Mouse (Mus musculus) liver, embryonic 12.5 days (tissue): ENCODE data around the gene Gpr171. TPM values are rescaled to one million over a fixed set of nuclear protein-coding genes. Genes with fewer than 3 reads are reported as not detected.
A peak's percentile ranks its signal among the peaks of the same experiment; 100 is the strongest.
"Not testable (repeated sequence)": the region's sequence is repeated elsewhere in the genome, so short reads cannot be mapped to it uniquely, and the experiment has no call there.

Source experiments
- ATAC-seq: fragments of 200-750 bp; cut with Nextera tagmentation; 2 replicates; pipeline ENCODE4 v1.8.0; 2017; ENCODE audit warnings: moderate number of reproducible peaks, mild to moderate bottlenecking, moderate library complexity
- H3K27ac ChIP-seq: fragments of 300-500 bp; sonication (generic); 2 replicates; pipeline ENCODE4 v1.5.1; 2016; ENCODE audit warnings: mild to moderate bottlenecking
- H3K27me3 ChIP-seq: fragments of 300-500 bp; sonication (generic); replicated peaks from 2 replicates; pipeline ENCODE4 v1.6.1; 2016; ENCODE audit warnings: mild to moderate bottlenecking, moderate library complexity
- H3K36me3 ChIP-seq: fragments of 300-500 bp; sonication (generic); 2 replicates; pipeline ENCODE4 v1.6.1; 2016; ENCODE audit warnings: mild to moderate bottlenecking, moderate library complexity
- H3K4me1 ChIP-seq: fragments of 300-500 bp; sonication (generic); 2 replicates; pipeline ENCODE4 v1.6.1; 2016
- H3K4me2 ChIP-seq: fragments of 300-500 bp; sonication (generic); 2 replicates; pipeline ENCODE4 v1.6.1; 2016; ENCODE audit warnings: mild to moderate bottlenecking, moderate library complexity
- H3K4me3 ChIP-seq: fragments of 300-500 bp; sonication (generic); 2 replicates; pipeline ENCODE4 v1.5.1; 2016; ENCODE audit warnings: mild to moderate bottlenecking, moderate library complexity
- H3K9ac ChIP-seq: fragments of 300-500 bp; sonication (generic); 2 replicates; pipeline ENCODE4 v1.6.1; 2016; ENCODE audit warnings: mild to moderate bottlenecking, moderate library complexity
- H3K9me3 ChIP-seq: fragments of 300-500 bp; sonication (generic); replicated peaks from 2 replicates; pipeline ENCODE4 v1.6.1; 2016; ENCODE audit warnings: mild to moderate bottlenecking, moderate library complexity
- WGBS: fragments of 180-500 bp; shearing (Covaris S2); methylation state at CpG from one replicate; pipeline ENCODE4 v1.1.7; 2016; ENCODE audit not compliant: insufficient replicate concordance; 5-methylcytosine and 5-hydroxymethylcytosine counted together
- polyA plus RNA-seq: library from polyadenylated mRNA; unstranded; fragments of >200 nt; fragmentation: Nextera tagmentation; extraction: Ambion mirVana; gene quantifications from 2 replicates; pipeline ENCODE4 v1.2.1, GENCODE M21; 2016

The Gpr171 gene
- polyA plus RNA-seq, 1 experiment from 2014 or later, result 2.3 TPM

DNA sequence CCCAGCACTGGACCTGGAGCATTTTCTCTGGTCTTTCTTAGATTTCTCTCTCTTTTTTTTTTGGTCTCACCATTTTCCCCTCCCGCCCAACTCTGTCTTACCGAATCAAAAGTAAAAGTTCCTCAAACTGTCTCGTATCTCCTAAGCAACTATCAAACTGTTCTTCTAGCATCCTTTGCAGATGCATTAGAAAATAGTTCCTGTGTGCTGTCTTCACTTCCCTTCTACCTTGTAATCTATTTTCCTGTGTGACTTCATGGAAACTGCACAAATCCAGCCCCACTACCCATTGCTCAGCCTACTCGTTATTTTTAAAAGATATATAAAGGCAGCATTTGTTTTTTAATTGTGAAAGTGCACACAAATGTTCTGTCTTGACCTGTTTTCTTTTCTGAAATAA, 30.3 kb upstream of the Gpr171 start:
- WGBS, result 51% methylated on average over 4 of the region's 4 CpGs
- H3K27ac ChIP-seq, result no peak overlapping the region
- H3K9me3 ChIP-seq, result no peaks in the 10 kb centered on the region
- no peaks in the 10 kb centered on the region for H3K27me3 ChIP-seq
- no peak for ATAC-seq
- no peaks in the 10 kb centered on the region for H3K36me3 ChIP-seq
- peaks cover 42% of the 10 kb centered on the region for H3K4me1 ChIP-seq
- H3K4me3 ChIP-seq, result no peak overlapping the region
- no peak overlapping the region for H3K4me2 ChIP-seq
- H3K9ac ChIP-seq, result no peak overlapping the region

DNA sequence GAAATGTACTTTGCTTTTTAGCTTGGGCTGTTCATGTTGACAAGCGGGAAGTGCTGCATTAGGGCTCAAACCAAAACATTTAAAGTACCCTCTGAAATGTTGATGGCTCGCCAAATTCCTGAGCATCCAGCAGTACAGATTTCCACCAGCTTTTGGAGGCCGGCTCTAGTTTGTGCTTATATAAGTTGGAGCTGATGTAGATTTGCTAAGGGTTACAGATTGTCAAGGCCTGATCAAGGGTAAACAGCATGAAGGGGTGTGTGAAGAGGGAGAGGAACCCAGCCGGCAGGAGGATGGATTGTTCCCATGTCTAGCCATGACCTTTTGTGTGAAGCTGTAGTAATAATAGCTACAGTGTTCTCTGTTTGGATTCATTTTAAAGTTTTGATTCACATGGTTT, 29.5 kb upstream of the Gpr171 start:
- peaks cover 44% of the 10 kb centered on the region for H3K4me1 ChIP-seq
- no peaks in the 10 kb centered on the region for H3K36me3 ChIP-seq
- H3K9me3 ChIP-seq, result no peaks in the 10 kb centered on the region
- no peaks in the 10 kb centered on the region for H3K27me3 ChIP-seq
- H3K4me2 ChIP-seq, result no peak overlapping the region
- ATAC-seq, result no peak
- H3K27ac ChIP-seq, result no peak overlapping the region
- WGBS, result 68% methylated on average over 4 of the region's 4 CpGs
- no peak overlapping the region for H3K4me3 ChIP-seq
- H3K9ac ChIP-seq, result no peak overlapping the region

DNA sequence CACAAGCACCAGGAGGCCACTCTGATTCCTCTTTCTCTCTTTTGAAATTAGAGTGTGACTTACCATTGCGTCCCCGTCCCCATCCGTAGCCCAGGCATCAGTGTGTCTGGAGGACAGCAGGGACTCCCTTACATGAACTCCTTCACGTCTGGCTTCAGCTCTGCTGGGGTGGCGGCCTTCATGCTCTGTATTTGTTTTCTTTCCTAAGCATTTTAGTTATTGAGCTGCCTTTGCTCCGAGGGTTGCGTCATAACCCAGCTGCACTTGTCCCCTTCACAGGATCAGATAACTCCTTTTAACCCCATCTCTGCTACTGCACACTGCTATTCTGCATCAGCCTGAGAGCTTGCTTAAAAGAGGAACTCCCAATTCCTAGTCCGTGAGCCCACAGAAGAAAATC, 28.8 kb upstream of the Gpr171 start:
- H3K9me3 ChIP-seq, result no peaks in the 10 kb centered on the region
- H3K4me3 ChIP-seq, result no peak overlapping the region; the same call in 1 of the 2 replicates
- no peaks in the 10 kb centered on the region for H3K36me3 ChIP-seq
- 28% methylated on average over 8 of the region's 8 CpGs for WGBS
- peak; percentile 50; the same call in 1 of the 2 replicates for ATAC-seq
- peak overlapping the region; percentile 44 for H3K4me2 ChIP-seq
- H3K4me1 ChIP-seq, result peaks cover 46% of the 10 kb centered on the region
- no peak overlapping the region for H3K9ac ChIP-seq
- H3K27ac ChIP-seq, result no peak overlapping the region
- no peaks in the 10 kb centered on the region for H3K27me3 ChIP-seq

DNA sequence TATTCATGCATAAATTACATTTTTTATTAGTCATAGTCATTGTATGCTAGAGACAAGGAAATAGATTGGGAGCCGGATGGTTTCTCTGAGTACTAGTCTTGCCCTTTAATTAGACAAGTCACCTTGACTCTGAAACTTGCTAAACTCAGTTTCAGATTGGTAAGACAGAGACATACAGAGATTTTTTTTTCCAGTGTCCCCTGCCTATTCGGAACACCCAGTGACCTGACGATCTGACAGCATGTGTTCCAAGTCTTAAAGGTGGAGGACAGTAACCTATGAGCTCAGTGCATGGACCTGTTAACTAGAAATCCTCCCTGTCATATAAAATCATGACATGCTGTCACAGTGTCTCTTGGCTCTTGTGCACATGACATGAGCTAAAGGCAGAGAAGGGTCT, 27.9 kb upstream of the Gpr171 start:
- 75% methylated on average over 3 of the region's 3 CpGs for WGBS
- no peak overlapping the region for H3K27ac ChIP-seq
- no peaks in the 10 kb centered on the region for H3K36me3 ChIP-seq
- H3K4me2 ChIP-seq, result peak overlapping the region; percentile 8; the same call in 1 of the 2 replicates
- no peak for ATAC-seq
- peaks cover 55% of the 10 kb centered on the region for H3K4me1 ChIP-seq
- H3K9ac ChIP-seq, result no peak overlapping the region
- no peaks in the 10 kb centered on the region for H3K27me3 ChIP-seq
- no peak overlapping the region for H3K4me3 ChIP-seq
- H3K9me3 ChIP-seq, result no peaks in the 10 kb centered on the region

DNA sequence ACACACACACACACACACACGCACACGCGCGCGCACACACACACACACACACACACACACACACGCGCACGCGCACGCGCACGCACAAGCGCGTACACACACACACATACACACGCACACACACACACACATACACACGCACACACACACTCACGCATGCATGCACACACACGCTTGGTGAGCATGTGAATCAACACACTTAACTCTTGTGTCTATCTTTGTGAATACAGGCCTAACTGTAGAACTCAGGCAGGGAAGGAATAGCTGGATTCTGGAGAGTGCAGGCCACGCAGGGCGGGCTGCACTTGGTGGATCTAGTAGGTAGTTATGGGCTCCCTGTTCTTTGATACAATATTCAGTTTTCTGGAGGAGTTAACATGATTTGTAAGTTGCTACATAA, 27.1 kb upstream of the Gpr171 start:
- Histone ChIP-seq H3K27ac (no peak overlapping the region), H3K4me3 (no peak overlapping the region), H3K27me3 (no peaks in the 10 kb centered on the region), H3K4me2 (no peak overlapping the region), H3K9ac (no peak overlapping the region), H3K4me1 (peaks cover 57% of the 10 kb centered on the region), H3K9me3 (no peaks in the 10 kb centered on the region), H3K36me3 (no peaks in the 10 kb centered on the region)
- WGBS, result 76% methylated on average over 20 of the region's 20 CpGs
- ATAC-seq, result no peak

DNA sequence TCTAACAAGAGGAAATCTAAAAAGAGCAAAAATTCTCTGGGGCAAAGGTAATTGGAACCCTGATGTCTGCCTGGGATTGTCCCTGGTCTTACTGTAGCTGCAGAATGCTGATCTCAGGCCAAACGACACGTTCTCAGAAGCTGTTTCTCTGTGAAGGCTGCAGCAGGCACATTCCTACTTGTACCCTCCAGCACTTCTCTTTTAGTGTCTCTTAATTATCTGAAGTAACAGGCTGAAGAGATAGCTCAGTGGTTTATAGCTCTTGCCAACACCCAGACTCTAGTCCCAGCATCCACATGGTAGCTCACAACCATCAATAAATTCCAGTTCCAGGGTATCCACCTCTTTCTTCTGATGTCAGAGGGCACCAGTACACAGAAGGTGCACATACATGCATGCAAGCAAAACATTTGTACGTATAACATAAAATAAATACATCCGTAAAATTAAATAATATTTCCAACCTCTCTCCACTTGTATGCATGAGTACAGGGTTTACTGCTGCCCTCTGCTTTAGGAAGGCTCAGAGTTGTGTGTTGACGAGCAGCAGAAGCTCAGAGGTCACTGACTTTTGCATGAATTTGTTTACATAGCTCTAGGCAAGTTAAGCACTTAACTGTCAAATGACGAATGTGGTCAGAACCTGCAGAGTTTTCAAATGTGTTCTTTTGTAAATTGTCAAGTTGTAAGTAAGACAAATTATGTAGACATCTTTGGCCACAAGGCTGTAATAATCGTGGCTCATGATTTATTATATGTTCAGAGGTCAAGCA, 24.3 kb upstream of the Gpr171 start:
- Histone ChIP-seq H3K9ac (no peak overlapping the region), H3K9me3 (no peaks in the 10 kb centered on the region), H3K4me2 (no peak overlapping the region), H3K4me3 (no peak overlapping the region), H3K4me1 (peaks cover 48% of the 10 kb centered on the region), H3K27ac (peak overlapping the region; percentile 25; the same call in 1 of the 2 replicates), H3K36me3 (no peaks in the 10 kb centered on the region), H3K27me3 (no peaks in the 10 kb centered on the region)
- WGBS, result 43% methylated on average over 7 of the region's 7 CpGs
- ATAC-seq, result peak; percentile 25; the same call in 1 of the 2 replicates

DNA sequence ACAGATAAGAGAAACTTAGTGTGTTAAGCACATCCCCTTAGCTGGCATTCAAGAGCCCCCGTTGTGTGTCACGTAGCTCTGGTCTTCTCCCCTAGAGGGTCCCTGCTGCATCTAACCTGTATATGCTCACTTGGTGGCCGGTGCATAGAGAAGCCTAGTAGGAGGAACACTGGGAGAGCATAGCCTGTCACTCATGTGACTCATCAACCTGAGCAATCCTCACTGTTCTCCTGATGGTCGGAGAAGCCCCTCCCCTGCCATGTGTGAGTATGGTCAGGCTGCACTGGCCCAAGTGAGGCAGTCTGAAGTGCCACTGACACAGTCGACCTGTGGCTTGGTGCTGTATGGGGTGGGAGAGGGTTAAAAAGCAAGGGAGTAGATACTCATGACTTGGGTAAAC, 23.4 kb upstream of the Gpr171 start:
- peaks cover 42% of the 10 kb centered on the region for H3K4me1 ChIP-seq
- no peak overlapping the region for H3K4me3 ChIP-seq
- peak; percentile 35; the same call in 1 of the 2 replicates for ATAC-seq
- H3K9me3 ChIP-seq, result no peaks in the 10 kb centered on the region
- no peak overlapping the region for H3K9ac ChIP-seq
- H3K4me2 ChIP-seq, result no peak overlapping the region
- no peak overlapping the region for H3K27ac ChIP-seq
- WGBS, result 40% methylated on average over 5 of the region's 5 CpGs
- H3K36me3 ChIP-seq, result no peaks in the 10 kb centered on the region
- H3K27me3 ChIP-seq, result no peaks in the 10 kb centered on the region

DNA sequence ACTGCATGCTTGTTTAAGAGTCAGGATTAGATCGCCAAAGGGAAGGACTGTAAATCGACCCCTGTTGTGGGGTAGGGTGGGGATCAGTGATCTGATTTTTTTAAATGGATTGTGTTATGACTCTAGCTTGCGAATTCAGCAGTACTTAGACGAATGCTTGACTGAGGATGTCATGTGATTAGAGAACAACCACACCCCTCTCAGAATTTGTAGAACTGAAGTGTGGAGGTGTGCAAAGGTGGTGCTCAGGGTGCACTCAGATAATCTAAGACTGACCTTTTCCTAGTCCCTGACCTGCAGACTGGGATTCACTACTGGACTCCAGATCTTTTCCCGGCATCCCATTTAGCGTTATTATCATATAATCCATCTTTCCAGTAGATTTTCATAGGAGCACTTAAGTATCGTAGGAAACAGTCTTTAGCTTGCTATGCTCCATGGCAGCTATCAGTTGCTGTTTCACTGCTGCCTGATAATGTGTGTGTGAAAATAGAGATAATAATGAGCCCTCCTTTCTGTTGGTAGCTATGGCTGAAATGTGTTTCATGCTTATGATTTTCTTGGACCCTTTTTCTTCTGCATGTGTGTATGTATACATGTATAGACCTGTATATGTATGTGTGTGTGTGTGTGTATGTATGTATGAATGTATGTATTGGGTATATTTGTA, 20.3 kb upstream of the Gpr171 start:
- no peak for ATAC-seq
- Histone ChIP-seq H3K4me3 (no peak overlapping the region), H3K9ac (no peak overlapping the region), H3K4me2 (0 out of 2 replicates have a peak overlapping the region, but pooled peaks have one; percentile 9), H3K9me3 (no peaks in the 10 kb centered on the region), H3K36me3 (no peaks in the 10 kb centered on the region), H3K4me1 (peaks cover 45% of the 10 kb centered on the region), H3K27me3 (no peaks in the 10 kb centered on the region), H3K27ac (no peak overlapping the region)
- 46% methylated on average over 7 of the region's 7 CpGs for WGBS

DNA sequence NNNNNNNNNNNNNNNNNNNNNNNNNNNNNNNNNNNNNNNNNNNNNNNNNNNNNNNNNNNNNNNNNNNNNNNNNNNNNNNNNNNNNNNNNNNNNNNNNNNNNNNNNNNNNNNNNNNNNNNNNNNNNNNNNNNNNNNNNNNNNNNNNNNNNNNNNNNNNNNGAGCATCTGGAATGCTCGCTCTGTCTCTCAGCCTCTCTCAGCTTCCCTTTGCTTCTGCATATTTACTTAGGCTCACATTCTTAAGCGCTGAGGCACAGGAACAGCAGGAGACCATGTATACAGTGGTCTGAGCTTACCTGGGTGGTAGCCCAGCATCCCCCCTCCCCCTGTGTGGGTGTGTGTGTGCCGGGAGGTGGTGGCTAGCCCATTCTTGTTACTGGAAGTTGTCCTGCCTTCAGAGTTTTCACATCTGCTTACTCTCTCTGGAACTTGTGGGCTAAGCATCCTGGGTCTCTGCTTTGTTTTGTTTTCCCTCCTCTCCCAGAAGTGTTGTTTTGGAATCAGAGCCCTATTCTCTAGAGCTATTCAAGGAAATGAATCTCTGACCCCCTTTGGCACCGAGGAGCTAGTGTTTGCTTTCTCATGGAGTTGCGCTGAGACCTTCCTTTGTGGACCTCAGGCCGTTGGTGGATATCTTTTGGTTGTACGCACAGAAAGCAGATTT, 19.6 kb upstream of the Gpr171 start:
- Histone ChIP-seq H3K27ac (no peak overlapping the region), H3K36me3 (no peaks in the 10 kb centered on the region), H3K4me1 (peaks cover 45% of the 10 kb centered on the region), H3K9me3 (no peaks in the 10 kb centered on the region), H3K4me3 (no peak overlapping the region), H3K9ac (no peak overlapping the region), H3K27me3 (no peaks in the 10 kb centered on the region), H3K4me2 (no peak overlapping the region)
- no peak for ATAC-seq
- WGBS, result 65% methylated on average over 7 of the region's 7 CpGs

DNA sequence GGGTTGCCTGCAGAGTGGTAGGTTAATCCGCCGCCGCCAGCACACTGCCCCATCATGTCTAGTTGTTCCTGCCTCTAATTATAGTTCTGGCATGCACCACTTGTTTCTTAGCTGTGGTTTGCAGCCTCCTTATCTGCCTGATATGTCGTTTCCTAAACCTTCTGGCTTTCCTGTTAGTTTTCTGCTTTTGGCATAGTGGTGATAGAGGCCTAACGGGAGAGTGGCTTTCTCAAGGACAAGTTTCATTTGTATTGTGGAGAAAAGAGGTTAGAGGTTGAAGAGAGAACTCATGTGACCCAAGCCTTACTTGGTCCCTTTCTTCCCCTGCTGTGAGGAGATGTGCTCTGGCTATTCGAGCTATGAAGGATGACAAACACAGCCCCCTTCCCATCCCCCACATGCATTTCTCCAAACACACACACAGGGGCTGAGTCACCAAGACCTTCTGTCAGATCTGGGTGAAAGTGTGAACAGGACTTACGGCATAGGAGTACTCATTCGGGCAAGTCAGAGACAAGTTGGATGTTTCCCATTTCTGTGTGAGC, 12.4 kb upstream of the Gpr171 start:
- Histone ChIP-seq H3K27me3 (no peaks in the 10 kb centered on the region), H3K4me1 (peaks cover 31% of the 10 kb centered on the region), H3K27ac (peak overlapping the region; percentile 60), H3K4me2 (peak overlapping the region; percentile 20; the same call in 1 of the 2 replicates), H3K9me3 (no peaks in the 10 kb centered on the region), H3K9ac (no peak overlapping the region), H3K4me3 (no peak overlapping the region), H3K36me3 (no peaks in the 10 kb centered on the region)
- 12% methylated on average over 8 of the region's 8 CpGs for WGBS
- peak; percentile 82 for ATAC-seq

DNA sequence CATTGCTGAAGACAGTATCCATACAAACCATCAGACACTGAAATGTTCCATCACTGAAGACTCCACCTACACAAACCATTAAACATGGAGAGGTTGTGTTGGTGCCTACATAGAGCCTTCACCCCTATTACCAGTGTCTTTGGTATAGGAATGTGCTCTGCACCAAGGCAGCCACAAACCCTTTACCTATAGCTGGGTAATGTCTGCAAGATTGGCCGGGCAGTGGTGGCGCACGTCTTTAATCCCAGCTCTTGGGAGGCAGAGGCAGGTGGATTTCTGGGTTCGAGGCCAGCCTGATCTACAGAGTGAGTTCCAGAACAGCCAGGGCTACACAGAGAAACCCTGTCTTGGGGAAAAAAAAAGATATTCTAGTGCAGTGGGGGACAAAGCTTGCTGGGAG, 11.7 kb upstream of the Gpr171 start:
- WGBS, result 66% methylated on average over 4 of the region's 4 CpGs
- not testable (repeated sequence) for H3K36me3 ChIP-seq

DNA sequence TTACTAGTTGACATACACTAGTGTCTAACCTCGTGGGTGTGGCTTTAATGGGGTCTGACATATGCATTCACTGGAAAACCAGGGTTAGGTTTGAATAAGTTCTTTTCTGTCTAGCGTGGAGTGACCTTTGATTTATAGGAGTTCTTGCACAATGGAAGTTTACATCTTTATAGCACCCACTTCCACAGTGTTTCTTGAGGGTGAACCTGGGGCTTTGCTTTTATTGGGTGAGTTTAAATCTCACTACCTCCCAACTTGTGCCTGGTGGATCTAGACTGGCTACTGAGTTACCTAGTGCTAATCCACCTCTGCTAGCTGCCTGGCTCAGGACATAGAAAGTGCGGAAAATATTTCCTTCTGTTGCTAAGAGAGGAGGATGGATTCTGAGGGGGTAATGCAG, 10.3 kb upstream of the Gpr171 start:
- WGBS, result 65% methylated on average over 3 of the region's 3 CpGs
- no peaks in the 10 kb centered on the region for H3K36me3 ChIP-seq
- no peak overlapping the region for H3K4me2 ChIP-seq
- no peak overlapping the region for H3K9ac ChIP-seq
- H3K4me3 ChIP-seq, result no peak overlapping the region
- ATAC-seq, result no peak
- H3K27ac ChIP-seq, result no peak overlapping the region
- peaks cover 27% of the 10 kb centered on the region for H3K4me1 ChIP-seq
- no peaks in the 10 kb centered on the region for H3K27me3 ChIP-seq
- H3K9me3 ChIP-seq, result no peaks in the 10 kb centered on the region

More for the DNA sequence above, 11.7 kb upstream of the Gpr171 start:
- H3K9ac ChIP-seq, H3K4me2 ChIP-seq, H3K27me3 ChIP-seq, ATAC-seq, H3K9me3 ChIP-seq, H3K4me3 ChIP-seq: not testable (repeated sequence)
- H3K4me1 ChIP-seq, result peaks cover 30% of the 10 kb centered on the region
- H3K27ac ChIP-seq, result peak overlapping the region; percentile 60
